Mouse (Mus musculus) heart, embryonic 14.5 days (tissue): Measurements from ENCODE around the gene Esp23. TPM values are rescaled to one million over a fixed set of nuclear protein-coding genes. Genes with fewer than 3 reads are reported as not detected.
"Not testable (repeated sequence)": the region's sequence is repeated elsewhere in the genome, so short reads cannot be mapped to it uniquely, and the experiment has no call there.

Source experiments
- ATAC-seq: fragments of 200-750 bp; cut with Nextera tagmentation; 2 replicates; pipeline ENCODE4 v1.8.0; 2017; ENCODE audit warnings: low read depth, moderate TSS enrichment; ENCODE audit not compliant: insufficient number of reproducible peaks, insufficient read depth, low FRiP score
- H3K27ac ChIP-seq, 2 experiments: fragments of 200-500 bp in 1 of 2; fragments of 300-500 bp in 1 of 2; sonication (generic) in 1 of 2; replicated peaks in 1 of 2; 2 replicates each; pipeline ENCODE4 v1.5.1; 2012 to 2014; ENCODE audit warnings: low read depth in 2 of 2, low read length in 2 of 2, control low read depth in 1 of 2, mild to moderate bottlenecking in 1 of 2, mixed read lengths in 1 of 2; ENCODE audit not compliant: control insufficient read depth in 1 of 2, insufficient read depth in 1 of 2
- H3K27me3 ChIP-seq: fragments of 300-500 bp; sonication (generic); 2 replicates; pipeline ENCODE4 v1.6.1; 2014; ENCODE audit warnings: mild to moderate bottlenecking, low read length, control low read depth; ENCODE audit not compliant: control insufficient read depth, insufficient read depth
- H3K36me3 ChIP-seq: fragments of 300-500 bp; sonication (generic); 2 replicates; pipeline ENCODE4 v1.6.1; 2014; ENCODE audit warnings: mild to moderate bottlenecking, control low read depth, low read length, mixed read lengths; ENCODE audit not compliant: control insufficient read depth, insufficient read depth
- H3K4me1 ChIP-seq, 2 experiments: fragments of 200-500 bp in 1 of 2; fragments of 300-500 bp in 1 of 2; sonication (generic) in 1 of 2; 2 replicates each; pipeline ENCODE4 v1.6.1; 2012 to 2014; ENCODE audit warnings: low read length in 2 of 2, control low read depth in 1 of 2, mixed read lengths in 1 of 2; ENCODE audit not compliant: control insufficient read depth in 2 of 2, insufficient read depth in 2 of 2
- H3K4me2 ChIP-seq: fragments of 300-500 bp; sonication (generic); 2 replicates; pipeline ENCODE4 v1.6.1; 2014; ENCODE audit warnings: mild to moderate bottlenecking, low read length
- H3K4me3 ChIP-seq, 2 experiments: fragments of 200-500 bp in 1 of 2; fragments of 300-500 bp in 1 of 2; sonication (generic) in 1 of 2; 2 replicates each; pipeline ENCODE4 v1.5.1; 2012 to 2014; ENCODE audit warnings: low read length in 2 of 2, mild to moderate bottlenecking in 2 of 2, control low read depth in 1 of 2, low read depth in 1 of 2, moderate library complexity in 1 of 2; ENCODE audit not compliant: control insufficient read depth in 1 of 2, insufficient read depth in 1 of 2
- H3K9ac ChIP-seq: fragments of 300-500 bp; sonication (generic); 2 replicates; pipeline ENCODE4 v1.6.1; 2014; ENCODE audit warnings: mild to moderate bottlenecking, low read length
- H3K9me3 ChIP-seq: fragments of 300-500 bp; sonication (generic); 2 replicates; pipeline ENCODE4 v1.6.1; 2016; ENCODE audit warnings: low read length, control low read depth; ENCODE audit not compliant: control insufficient read depth
- WGBS: fragments of 180-500 bp; shearing (Covaris S2); extraction: QIAGEN DNeasy Blood & Tissue Kit; methylation state at CpG from one replicate; pipeline ENCODE4 v1.1.7; 2014; 5-methylcytosine and 5-hydroxymethylcytosine counted together
- polyA plus RNA-seq: library from polyadenylated mRNA; unstranded; fragments of >200 nt; fragmentation: Nextera tagmentation; extraction: Ambion mirVana; gene quantifications from 2 replicates; pipeline ENCODE4 v1.2.1, GENCODE M21; 2014

Esp23 gene
- not detected in 2 replicates for polyA plus RNA-seq

DNA sequence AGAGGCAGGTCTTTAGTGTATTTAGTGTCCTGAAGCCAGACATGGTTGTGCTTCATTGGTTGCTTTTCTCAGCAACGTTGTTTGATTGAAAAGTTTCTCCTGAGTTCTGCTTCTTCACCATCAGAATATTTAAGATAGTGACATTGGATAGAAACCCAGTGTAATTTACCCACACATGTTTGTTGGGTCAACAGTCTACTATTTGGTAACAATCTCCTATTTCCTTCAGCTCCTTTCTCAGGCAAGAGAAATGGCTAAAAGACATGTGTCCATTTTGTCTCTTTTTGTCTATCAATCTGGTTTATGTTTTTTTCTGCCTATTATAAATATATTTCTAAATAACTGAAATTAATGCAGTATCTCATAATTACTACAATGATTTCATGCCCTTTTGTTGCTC is at the start of gene Esp23:
Esp23 (minus strand) TSS at position 101 of the 400 bp plus-strand sequence.
- no peak within 1 kb of the TSS for H3K4me3 ChIP-seq
- no peaks in the 10 kb centered on the region for H3K36me3 ChIP-seq
- H3K9me3 ChIP-seq, result peaks cover 11% of the 10 kb centered on the region; the same call in 1 of the 2 replicates
- ATAC-seq, result no peak
- H3K27ac ChIP-seq, result no peak within 1 kb of the TSS
- 40% methylated on average over 1 of the region's 1 CpGs for WGBS
- H3K27me3 ChIP-seq, result no peaks in the 10 kb centered on the region
- no peak within 1 kb of the TSS for H3K9ac ChIP-seq
- no peaks in the 10 kb centered on the region for H3K4me1 ChIP-seq
- H3K4me2 ChIP-seq, result no peak within 1 kb of the TSS

DNA sequence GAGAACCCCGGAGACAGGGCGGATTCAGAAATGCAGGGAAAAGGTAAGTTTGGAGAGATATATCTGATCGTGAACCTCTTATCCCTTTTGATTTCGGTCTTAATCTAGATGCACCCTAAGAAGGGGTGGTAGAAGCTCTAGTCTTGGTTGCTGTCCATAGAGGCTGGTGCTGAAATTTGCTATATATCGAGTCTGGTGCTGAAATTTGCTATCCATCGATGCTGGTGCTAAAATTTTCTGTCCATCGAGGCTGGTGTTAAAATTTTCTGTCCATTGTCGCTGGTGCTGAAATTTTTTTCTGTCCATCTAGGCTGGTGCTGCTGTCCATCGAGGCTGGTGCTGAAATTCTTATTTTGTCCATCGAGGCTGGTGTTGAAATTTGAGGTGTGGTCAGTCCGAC is 30.3 kb upstream of the Esp23 start:
- not testable (repeated sequence) for H3K4me3 ChIP-seq, ATAC-seq, H3K36me3 ChIP-seq, H3K9ac ChIP-seq, H3K4me1 ChIP-seq, H3K4me2 ChIP-seq, H3K27me3 ChIP-seq, H3K27ac ChIP-seq
- H3K9me3 ChIP-seq, result peaks cover 19% of the 10 kb centered on the region
- WGBS, result 68% methylated on average over 11 of the region's 11 CpGs

DNA sequence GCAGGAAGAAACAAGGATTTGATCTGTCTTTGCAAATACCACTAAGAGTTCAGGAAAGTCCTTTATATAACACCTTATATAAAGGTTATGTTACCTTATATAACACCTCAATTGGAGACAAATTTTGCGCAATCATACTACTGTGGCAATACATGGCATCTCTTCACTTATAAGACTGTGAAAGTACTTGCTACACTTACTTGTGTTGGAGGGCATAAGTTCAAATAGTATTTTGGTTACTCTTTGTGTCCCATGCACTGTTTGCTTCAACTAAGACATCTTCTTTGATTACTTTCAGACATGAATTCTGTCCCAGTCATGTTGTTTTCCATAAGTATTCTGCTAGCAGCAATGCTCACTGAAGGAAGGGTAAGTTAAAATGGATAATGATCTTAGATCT is 18.2 kb upstream of the Esp23 start, which contains the start of gene Esp22:
Esp22 (plus strand) TSS at position 301 of the 400 bp plus-strand sequence.
- WGBS, result 77% methylated on average over 1 of the region's 1 CpGs
- H3K27me3 ChIP-seq, result no peaks in the 10 kb centered on the region
- no peak within 1 kb of the TSS for H3K27ac ChIP-seq
- peaks cover 22% of the 10 kb centered on the region; the same call in 1 of the 2 replicates for H3K9me3 ChIP-seq
- no peak within 1 kb of the TSS for H3K4me2 ChIP-seq
- H3K4me3 ChIP-seq, result no peak within 1 kb of the TSS
- no peak for ATAC-seq
- no peak within 1 kb of the TSS for H3K9ac ChIP-seq
- no peaks in the 10 kb centered on the region for H3K36me3 ChIP-seq
- H3K4me1 ChIP-seq, result no peaks in the 10 kb centered on the region

DNA sequence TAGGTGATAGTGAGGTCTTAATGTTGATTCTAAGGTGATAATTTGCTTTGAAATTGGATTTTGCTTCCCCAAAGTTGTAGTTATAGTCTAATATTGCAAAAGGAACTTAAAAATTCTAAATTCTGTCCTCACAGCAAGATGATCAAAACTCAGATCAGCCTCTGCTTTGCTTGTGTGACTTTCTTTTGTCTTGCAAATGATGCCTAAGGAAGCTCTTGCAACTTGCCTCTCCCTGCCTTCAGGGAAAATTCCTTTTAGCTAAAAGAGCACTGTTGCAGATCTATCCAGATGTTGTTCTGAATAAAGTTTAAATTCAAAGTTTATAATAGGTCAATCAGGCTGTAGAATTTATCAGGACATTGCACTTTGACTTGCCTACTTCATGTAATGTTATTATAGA is 13.2 kb downstream of the Esp23 start:
- H3K27ac ChIP-seq, result no peak overlapping the region
- peaks cover 17% of the 10 kb centered on the region for H3K9me3 ChIP-seq
- no peak for ATAC-seq
- H3K4me3 ChIP-seq, result no peak overlapping the region
- H3K9ac ChIP-seq, result no peak overlapping the region
- H3K36me3 ChIP-seq, result no peaks in the 10 kb centered on the region
- no peak overlapping the region for H3K4me2 ChIP-seq
- no peaks in the 10 kb centered on the region for H3K4me1 ChIP-seq
- no peaks in the 10 kb centered on the region for H3K27me3 ChIP-seq

DNA sequence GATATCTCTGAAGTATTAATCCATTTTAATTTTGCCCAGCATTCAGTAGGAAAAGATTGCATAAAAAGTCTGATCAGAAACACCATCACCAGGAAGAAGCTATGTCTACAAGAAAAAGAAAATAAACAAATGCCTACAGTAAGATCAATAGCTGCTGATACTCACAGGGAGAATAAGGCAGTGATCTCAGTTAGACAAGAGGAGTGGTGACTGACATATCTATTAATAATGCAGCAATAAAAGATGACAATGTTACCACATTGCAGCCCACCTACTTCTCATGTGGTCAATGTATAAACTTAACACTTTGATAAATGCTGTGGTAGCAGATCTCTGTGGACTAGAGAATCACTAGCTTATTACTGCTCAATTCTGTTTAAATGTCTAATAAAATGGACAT is 33.6 kb downstream of the Esp23 start, which contains the start of gene Gm21903:
Gm21903 (minus strand) TSS at position 101 of the 400 bp plus-strand sequence.
- no peak for ATAC-seq

DNA sequence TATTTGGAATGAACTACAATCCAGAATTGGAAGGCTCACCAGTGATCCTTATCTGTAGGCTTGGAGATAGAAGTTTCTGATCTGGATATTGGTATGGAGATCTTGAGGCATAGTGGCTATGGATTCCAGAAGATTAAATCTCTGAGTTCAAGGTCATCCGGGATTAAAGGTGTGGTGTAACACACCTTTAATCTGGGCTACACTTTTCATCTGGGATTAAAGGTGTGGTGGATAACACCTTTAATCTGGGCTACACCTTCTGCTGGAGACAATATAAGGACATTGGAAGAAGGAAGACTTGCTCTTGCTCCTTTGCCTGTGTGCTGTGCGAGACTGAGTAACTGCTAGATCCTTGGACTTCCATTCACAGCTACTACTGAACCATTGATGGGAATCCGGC is 40.4 kb downstream of the Esp23 start, which contains the start of gene Esp24:
Esp24 (plus strand) TSS at position 301 of the 400 bp plus-strand sequence.
- not testable (repeated sequence) for ATAC-seq

More for the DNA sequence above, 33.6 kb downstream of the Esp23 start, which contains the start of gene Gm21903:
- no peak within 1 kb of the TSS for H3K9ac ChIP-seq
- H3K27ac ChIP-seq, result no peak within 1 kb of the TSS
- H3K4me2 ChIP-seq, result no peak within 1 kb of the TSS
- H3K4me3 ChIP-seq, result no peak within 1 kb of the TSS
- no peaks in the 10 kb centered on the region for H3K27me3 ChIP-seq
- H3K4me1 ChIP-seq, result no peaks in the 10 kb centered on the region
- peaks cover 4% of the 10 kb centered on the region; the same call in 1 of the 2 replicates for H3K9me3 ChIP-seq
- no peaks in the 10 kb centered on the region for H3K36me3 ChIP-seq

More for the DNA sequence above, 40.4 kb downstream of the Esp23 start, which contains the start of gene Esp24:
- H3K27ac ChIP-seq, H3K4me3 ChIP-seq, H3K9ac ChIP-seq, H3K4me1 ChIP-seq, H3K9me3 ChIP-seq, H3K36me3 ChIP-seq, H3K4me2 ChIP-seq, H3K27me3 ChIP-seq: not testable (repeated sequence)
- 73% methylated on average over 3 of the region's 3 CpGs for WGBS

Other genes with a start within 250 kb of the Esp23 start
- gene Esp24, start 40.3 kb downstream of the Esp23 start, polyA plus RNA-seq, result not detected in 2 replicates
- not detected in 2 replicates for gene Gm21903, start 33.7 kb downstream of the Esp23 start, polyA plus RNA-seq
- not detected in 2 replicates for gene Esp22, start 18.3 kb upstream of the Esp23 start, polyA plus RNA-seq